Mouse (Mus musculus) layer of hippocampus, adult 18-20 months (tissue): Measurements from ENCODE around the gene Smtnl2. TPM values are rescaled to one million over a fixed set of nuclear protein-coding genes. Genes with fewer than 3 reads are reported as not detected.

Source experiments
- DNase-seq, 2 experiments: peaks; one replicate each; pipeline ENCODE4 v3.0.0; 2022; ENCODE audit warnings: low spot score in 2 of 2
- total RNA-seq, 2 experiments: library from RNA; stranded (reverse); gene quantifications; 2 replicates each; pipeline ENCODE4 v1.2.3; 2021

Gene Smtnl2
- total RNA-seq, 2 experiments from 2014 or later: 1.3 to 2.9 TPM

DNA sequence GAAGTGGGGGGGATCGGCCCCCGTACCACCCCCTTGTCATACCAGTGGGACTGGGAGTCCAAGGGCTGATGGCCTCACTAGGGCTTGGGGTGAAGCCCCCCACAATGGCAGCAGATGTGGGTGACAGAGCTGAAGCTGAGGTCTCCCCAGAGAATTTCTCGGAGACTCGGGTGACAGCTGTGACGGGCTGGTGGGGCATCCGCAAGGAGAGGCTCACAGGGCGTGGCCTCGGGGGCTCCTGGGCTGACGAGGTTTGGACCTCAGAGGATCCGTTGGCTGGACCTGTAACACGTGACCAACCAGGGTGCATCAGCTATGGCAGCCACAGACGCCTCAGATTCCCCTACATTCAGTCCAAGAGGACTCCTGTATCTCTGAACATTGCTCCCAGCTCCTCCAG is 8.5 kb downstream of the Smtnl2 start:
- no peak for DNase-seq

- no peak for DNase-seq
Observed at GRCm38 (mm10) chr11:72402017-72402416, 9.5 kb downstream of the Smtnl2 start.

DNA sequence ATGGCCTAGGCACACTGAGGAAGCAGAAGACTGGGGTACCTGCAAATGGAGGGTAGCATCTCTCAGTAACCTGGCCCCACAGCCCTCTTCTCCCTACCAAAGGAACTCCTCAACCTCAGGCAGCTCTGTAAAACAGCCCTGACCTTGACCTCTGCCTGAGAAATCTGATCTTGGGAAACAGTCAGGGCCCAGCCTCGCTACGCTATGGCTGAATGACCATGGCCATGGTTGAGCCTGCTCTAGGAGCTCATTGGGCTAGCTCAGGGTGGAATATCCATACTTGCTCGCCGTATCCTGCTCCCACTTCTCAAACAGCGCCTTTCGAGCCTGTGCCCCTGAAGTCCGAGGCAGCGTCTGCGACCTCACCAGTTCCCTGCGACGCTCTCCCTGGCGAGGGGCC is 10.4 kb downstream of the Smtnl2 start:
- no peak for DNase-seq

DNA sequence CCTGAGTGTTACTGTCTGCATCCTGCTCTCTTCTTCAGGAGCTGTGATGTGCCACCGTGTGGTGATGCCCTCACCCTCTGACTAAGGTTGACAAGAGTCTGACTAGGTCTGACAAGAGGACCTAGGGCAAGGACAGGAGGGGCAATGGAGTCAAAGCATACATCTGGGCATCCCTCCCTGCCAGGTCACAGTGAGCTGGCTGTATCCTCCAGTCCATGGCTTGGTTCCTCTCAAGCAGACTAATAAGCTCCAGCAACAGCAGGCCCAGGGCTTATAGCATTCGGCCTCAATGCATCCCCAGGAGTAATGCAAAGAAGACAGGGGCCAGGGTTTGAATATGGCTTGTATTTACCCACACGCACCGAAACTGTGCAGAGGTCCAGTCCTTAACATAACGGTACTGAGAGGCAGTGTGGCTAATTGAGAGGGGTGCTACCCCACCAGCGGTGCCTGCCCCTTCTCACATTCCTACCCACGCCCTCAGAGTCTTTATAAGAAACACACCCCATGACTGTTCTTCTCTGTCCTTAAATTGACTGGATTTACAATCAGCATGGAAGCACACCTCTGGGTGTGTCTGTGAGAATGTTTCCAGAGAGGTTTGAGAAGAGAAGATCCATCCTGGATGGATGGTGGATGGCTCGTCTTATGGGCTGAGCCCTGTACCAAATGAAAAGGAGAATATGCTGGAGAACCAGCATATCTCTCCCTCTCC is 13.5 kb downstream of the Smtnl2 start:
- no peak for DNase-seq

DNA sequence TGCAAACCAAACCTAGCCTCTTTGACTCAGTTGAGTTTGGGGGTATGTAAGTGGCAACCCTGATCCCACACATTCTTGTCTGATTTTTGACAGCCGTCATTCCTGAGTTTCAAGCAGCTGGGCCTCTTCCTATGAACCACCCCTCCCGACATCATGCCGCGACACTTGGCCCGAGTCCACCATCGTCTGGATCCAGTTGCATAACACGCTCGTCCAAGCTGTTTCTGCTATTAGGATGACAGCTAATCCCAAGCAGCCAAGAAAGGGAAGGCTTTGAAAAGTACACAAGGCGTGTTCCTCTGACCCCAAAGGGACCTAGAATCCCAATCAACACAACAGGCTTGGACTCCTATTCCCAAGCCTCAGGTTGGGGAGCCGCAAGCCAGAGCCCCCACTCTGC is 14.4 kb downstream of the Smtnl2 start:
- DNase-seq: peak in 1 of 2 experiments; percentile 57

DNA sequence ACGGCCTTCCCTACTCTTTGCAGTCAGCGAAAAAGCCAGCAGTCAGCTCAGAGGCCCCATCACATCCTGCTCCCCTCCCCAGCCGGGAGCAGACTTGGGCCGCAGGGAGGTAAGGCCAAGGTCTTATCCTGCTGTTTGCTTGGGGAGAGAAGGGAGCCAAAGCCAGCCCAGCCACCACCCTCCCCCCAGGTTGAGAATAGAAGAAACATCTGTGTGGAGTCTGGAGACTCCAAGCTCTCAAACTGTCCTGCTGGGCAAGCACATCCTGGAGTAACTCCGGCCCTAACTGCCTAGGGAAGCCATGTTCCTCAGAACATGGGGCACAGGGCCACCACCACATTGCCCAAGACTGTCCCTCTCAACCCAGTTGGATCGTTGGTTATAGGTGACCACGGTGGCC is 14.9 kb downstream of the Smtnl2 start:
- DNase-seq: no peak

- DNase-seq: no peak
Observed at GRCm38 (mm10) chr11:72395652-72396051, 15.9 kb downstream of the Smtnl2 start.

GRCm38 (mm10) chr11:72394694-72395093 is 16.8 kb downstream of the Smtnl2 start:
- DNase-seq: no peak

- DNase-seq: peak in 1 of 2 experiments; percentile 43
Observed at GRCm38 (mm10) chr11:72393669-72394068, 17.8 kb downstream of the Smtnl2 start.

- DNase-seq: no peak
Observed at GRCm38 (mm10) chr11:72393243-72393642, 18.3 kb downstream of the Smtnl2 start.

GRCm38 (mm10) chr11:72391181-72391580 is 20.3 kb downstream of the Smtnl2 start:
- DNase-seq: no peak

GRCm38 (mm10) chr11:72389407-72390142 is 21.9 kb downstream of the Smtnl2 start:
- no peak for DNase-seq

GRCm38 (mm10) chr11:72388113-72388529 is 23.4 kb downstream of the Smtnl2 start:
- no peak for DNase-seq

DNA sequence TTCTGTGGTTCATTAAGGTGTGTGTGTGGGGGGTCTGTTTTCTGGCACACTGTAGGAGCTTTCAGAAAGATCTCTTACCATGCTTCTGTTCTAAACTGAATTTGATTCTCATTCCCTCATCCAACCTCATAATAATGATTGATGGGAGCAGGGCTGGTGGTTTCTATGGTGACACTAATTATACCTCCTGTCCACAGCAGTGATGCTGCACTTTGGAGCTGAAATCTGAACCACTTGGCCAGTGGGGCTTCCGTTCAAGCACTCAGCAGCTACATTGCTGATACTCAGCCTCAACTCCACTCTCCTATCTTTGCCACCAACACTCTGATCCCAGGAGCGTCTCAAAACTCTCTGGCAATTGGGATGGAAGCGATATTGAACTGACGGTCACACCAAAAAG is 32.2 kb downstream of the Smtnl2 start:
- DNase-seq: no peak

GRCm38 (mm10) chr11:72378222-72378621 is 33.3 kb downstream of the Smtnl2 start:
- DNase-seq: no peak

GRCm38 (mm10) chr11:72376562-72376961 is 35.0 kb downstream of the Smtnl2 start:
- no peak for DNase-seq

DNA sequence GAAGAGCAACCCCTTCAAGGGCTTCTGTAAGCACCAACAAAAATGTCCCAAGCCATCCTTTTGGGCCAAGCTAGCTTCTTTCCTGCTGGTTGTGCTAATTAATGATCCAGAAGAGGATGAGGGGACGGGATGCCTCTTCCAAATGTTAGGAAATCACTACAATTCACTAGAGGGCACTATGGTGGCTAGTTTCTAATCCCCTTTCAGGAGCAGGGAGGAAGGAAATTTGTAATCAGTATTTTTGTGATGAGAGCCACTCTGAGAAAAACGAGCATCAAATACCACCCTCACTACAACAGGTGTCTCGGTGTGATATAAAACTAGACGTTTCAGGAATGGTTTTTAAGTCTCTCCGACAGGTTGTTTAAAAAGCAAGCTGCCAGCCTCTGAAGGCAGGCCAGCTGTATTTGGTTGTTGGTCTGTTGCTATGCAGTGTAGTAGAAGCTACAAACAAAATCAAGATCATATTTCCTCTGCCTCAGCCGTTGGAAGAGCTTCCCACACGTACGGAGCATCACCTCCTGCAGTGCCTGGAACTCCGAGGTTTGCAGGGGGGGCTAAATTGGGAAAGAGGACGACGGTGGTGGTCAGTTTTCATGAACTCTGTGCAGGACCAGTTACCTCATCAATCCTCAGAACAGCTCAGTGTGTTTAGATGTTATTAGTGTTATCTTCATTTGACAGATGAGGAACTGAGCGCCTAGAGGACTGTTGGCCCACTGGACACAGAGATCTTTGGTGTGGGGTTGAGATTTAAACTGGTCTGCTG is 41.4 kb downstream of the Smtnl2 start:
- DNase-seq: no peak

GRCm38 (mm10) chr11:72367934-72368674 is 43.4 kb downstream of the Smtnl2 start:
- peak; percentile 7 to 16 for DNase-seq

- no peak for DNase-seq
Observed at GRCm38 (mm10) chr11:72366126-72366525, 45.4 kb downstream of the Smtnl2 start.

DNA sequence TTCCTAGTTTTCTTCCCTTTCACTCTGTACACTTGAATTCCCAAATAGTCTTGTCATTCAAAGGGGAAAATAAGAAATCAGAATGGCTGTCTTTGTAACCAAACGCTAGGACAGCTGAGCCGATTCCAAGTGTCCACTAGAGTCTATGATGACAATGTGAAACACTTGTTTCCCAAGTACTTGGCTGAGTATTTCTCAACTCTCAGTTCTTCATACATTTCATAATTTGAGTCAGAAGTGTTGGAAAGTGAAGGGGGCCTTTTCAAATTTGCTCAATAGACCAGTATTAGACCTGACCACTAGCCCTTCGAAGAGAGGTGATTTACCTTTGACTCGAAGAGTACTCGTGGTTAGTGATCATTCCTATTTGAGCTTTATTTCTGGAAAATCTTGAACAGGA is 47.0 kb downstream of the Smtnl2 start:
- no peak for DNase-seq

GRCm38 (mm10) chr11:72363523-72364240 is 47.8 kb downstream of the Smtnl2 start:
- no peak for DNase-seq
